Mouse (Mus musculus) heart, adult 2 months (tissue): ENCODE measurements around the gene Mcmbp. TPM values are rescaled to one million over a fixed set of nuclear protein-coding genes. Genes with fewer than 3 reads are reported as not detected.

Experiments
- DNase-seq, 2 experiments: peaks; one replicate each; pipeline ENCODE4 v3.0.0; 2021
- H3K27ac ChIP-seq: fragments of 200-600 bp; 2 replicates; pipeline ENCODE4 v1.8.1; 2022
- H3K27me3 ChIP-seq: fragments of 200-500 bp; 2 replicates; pipeline ENCODE4 v1.6.1; 2012; ENCODE audit warnings: mild to moderate bottlenecking, low read length, inconsistent platforms, mixed read lengths; ENCODE audit not compliant: control insufficient read depth, insufficient read depth
- H3K36me3 ChIP-seq: fragments of 200-500 bp; 2 replicates; pipeline ENCODE4 v1.6.1; 2012; ENCODE audit warnings: low read length, inconsistent platforms; ENCODE audit not compliant: control insufficient read depth, insufficient read depth
- H3K4me1 ChIP-seq: fragments of 200-500 bp; 2 replicates; pipeline ENCODE4 v1.6.1; 2011; ENCODE audit warnings: low read length; ENCODE audit not compliant: control insufficient read depth, insufficient read depth
- H3K4me3 ChIP-seq: fragments of 200-600 bp; 2 replicates; pipeline ENCODE4 v1.8.1; 2022
- H3K79me2 ChIP-seq: fragments of 200-500 bp; replicated peaks from 2 replicates; pipeline ENCODE4 v1.6.1; 2012; ENCODE audit warnings: mild to moderate bottlenecking, inconsistent platforms, low read length, moderate library complexity, mixed read lengths; ENCODE audit not compliant: control insufficient read depth, insufficient read depth
- H3K9ac ChIP-seq: fragments of 200-500 bp; 2 replicates; pipeline ENCODE4 v1.6.1; 2012; ENCODE audit warnings: low read depth, mild to moderate bottlenecking, control low read depth, inconsistent platforms, low read length, mixed read lengths
- CTCF ChIP-seq: fragments of 200-600 bp; IDR thresholded peaks from 2 replicates; pipeline ENCODE4 v1.8.1; 2022; ENCODE audit warnings: antibody characterized with exemption, mild to moderate bottlenecking, moderate library complexity
- EP300 ChIP-seq: fragments of 200-500 bp; IDR thresholded peaks from 2 replicates; pipeline ENCODE4 v1.6.1; 2011; ENCODE audit warnings: low read depth, low read length, control low read depth; ENCODE audit not compliant: insufficient read depth
- POLR2A ChIP-seq: fragments of 200-500 bp; IDR thresholded peaks from 2 replicates; pipeline ENCODE4 v1.6.1; 2011; ENCODE audit warnings: mild to moderate bottlenecking, low read depth, low read length, control low read depth; ENCODE audit not compliant: insufficient read depth
- WGBS: fragments of 180-500 bp; shearing (Covaris S2); methylation state at CpG from one replicate; pipeline ENCODE4 v1.1.7; 2018; 5-methylcytosine and 5-hydroxymethylcytosine counted together
- intact Hi-C: fragments of 180-260 bp; cut with DNase I; formaldehyde crosslinking; loops from one replicate; pipeline ENCODE4 v1.15.1; 2025
- polyA plus RNA-seq: library from polyadenylated mRNA; depleted of rRNA; stranded (reverse); fragments of >200 nt; gene quantifications from 2 replicates; pipeline ENCODE4 v1.2.3, GENCODE M21; 2012
- total RNA-seq, 2 experiments: library from RNA; stranded (reverse); gene quantifications; 2 replicates each; pipeline ENCODE4 v1.2.3; 2021

Gene Mcmbp
- total and polyA plus RNA-seq, 3 experiments, result 14.0 to 25.2 (median 23.7) TPM

DNA sequence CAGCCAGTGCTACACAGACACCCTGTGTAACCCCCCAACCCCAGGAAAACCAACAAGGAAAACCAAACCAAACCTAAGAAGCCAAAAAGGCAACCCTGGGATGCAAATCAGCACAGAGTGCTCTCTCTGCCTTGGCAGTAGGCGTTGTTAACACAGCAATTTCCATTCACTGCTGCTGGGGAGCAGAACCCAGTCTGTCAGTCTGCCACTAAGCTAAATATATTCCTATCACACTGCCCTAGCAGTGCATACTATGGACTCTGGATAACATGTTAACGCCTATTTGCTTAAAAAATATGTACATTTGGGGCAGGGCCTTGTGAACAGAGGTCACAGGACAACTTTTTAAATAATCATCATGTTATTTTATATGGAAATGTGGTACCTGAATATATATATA is 8.7 kb downstream of the Mcmbp start:
- TF ChIP-seq POLR2A, result no peak
- TF ChIP-seq CTCF, result no peak
- no peak for TF ChIP-seq EP300
- Histone ChIP-seq H3K79me2 (peaks cover 10% of the 10 kb centered on the region), H3K27ac (no peak overlapping the region), H3K9ac (no peak overlapping the region), H3K4me3 (no peak overlapping the region), H3K27me3 (no peaks in the 10 kb centered on the region), H3K4me1 (peaks cover 9% of the 10 kb centered on the region), H3K36me3 (peaks cover 5% of the 10 kb centered on the region)
- DNase-seq, result no peak
- intact Hi-C loops, result no loop called here
- WGBS, result 44% methylated on average over 2 of the region's 2 CpGs

DNA sequence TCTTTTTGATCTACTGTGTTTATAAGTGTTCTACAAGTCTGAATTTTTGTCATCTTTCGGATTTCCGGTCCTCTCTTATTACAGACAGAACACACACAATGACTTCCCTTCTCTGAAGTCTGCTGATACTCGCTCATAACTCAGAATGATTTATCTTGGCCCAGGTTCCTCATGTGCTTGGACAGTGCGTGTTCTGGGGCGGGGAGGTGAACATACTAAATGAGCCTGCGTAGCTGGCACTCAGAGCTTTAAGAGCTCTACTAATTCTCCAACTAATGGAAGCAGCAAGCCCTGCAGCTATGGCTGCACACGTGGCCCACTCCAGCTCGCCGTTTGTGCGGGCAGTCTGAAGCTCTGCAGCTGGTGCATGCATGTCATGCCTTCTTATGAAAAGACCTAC is 11.6 kb downstream of the Mcmbp start:
- H3K27ac ChIP-seq, result no peak overlapping the region
- intact Hi-C loops, result no loop called here
- peaks cover 10% of the 10 kb centered on the region for H3K4me1 ChIP-seq
- H3K79me2 ChIP-seq, result peaks cover 7% of the 10 kb centered on the region
- no peak overlapping the region for H3K9ac ChIP-seq
- no peak for TF ChIP-seq EP300
- TF ChIP-seq CTCF, result no peak
- no peak for TF ChIP-seq POLR2A
- H3K36me3 ChIP-seq, result peaks cover 7% of the 10 kb centered on the region
- no peaks in the 10 kb centered on the region for H3K27me3 ChIP-seq
- DNase-seq, result no peak
- WGBS, result 48% methylated on average over 10 of the region's 10 CpGs
- no peak overlapping the region for H3K4me3 ChIP-seq

DNA sequence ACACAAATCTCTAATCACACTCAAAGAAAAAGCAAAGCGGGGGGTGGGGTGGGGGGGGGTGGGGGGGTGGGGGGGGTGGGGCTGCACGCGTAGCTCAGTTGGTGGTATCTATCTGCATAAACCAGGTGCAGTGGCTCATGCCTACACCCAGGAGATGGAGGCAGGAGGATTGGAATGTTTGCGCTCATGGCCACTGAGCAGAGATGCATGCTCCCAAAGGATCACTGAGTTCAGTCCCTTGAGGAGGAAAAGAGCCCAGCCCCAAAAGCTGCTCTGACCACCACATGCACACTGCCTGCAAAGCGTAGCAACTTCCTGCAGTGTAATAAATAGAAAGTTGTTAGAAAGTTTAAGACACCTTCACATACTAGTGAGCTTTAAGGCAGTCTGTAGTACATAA is 12.6 kb downstream of the Mcmbp start:
- Histone ChIP-seq H3K9ac (no peak overlapping the region), H3K27ac (no peak overlapping the region), H3K79me2 (peaks cover 5% of the 10 kb centered on the region; the same call in 1 of the 2 replicates), H3K36me3 (peaks cover 7% of the 10 kb centered on the region), H3K4me1 (peaks cover 10% of the 10 kb centered on the region), H3K27me3 (no peaks in the 10 kb centered on the region), H3K4me3 (no peak overlapping the region)
- intact Hi-C loops, result no loop called here
- TF ChIP-seq CTCF, result no peak
- no peak for TF ChIP-seq EP300
- no peak for TF ChIP-seq POLR2A
- no peak for DNase-seq
- WGBS, result 73% methylated on average over 5 of the region's 5 CpGs

DNA sequence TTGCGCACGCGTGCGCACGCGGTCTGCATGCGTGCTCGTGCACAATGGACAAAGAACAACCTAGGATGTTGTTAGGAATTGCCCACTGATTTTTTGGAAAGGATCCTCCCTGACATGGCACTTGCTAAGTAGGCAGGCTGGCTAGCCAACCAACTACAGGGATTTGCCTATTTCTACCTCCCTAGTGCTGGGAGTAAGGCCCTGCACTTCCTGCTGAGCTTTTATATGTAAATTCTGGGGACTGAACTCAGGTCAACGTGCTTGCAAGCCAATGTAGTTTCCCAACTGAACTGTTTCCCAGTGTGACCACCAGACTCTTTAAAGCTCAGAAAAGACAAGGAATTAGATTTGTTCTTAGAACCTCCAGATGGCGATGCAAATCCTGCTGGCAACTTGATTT is 13.3 kb downstream of the Mcmbp start:
- Histone ChIP-seq H3K79me2 (peaks cover 5% of the 10 kb centered on the region; the same call in 1 of the 2 replicates), H3K4me3 (no peak overlapping the region), H3K4me1 (peaks cover 10% of the 10 kb centered on the region), H3K27me3 (no peaks in the 10 kb centered on the region), H3K36me3 (peaks cover 6% of the 10 kb centered on the region), H3K9ac (no peak overlapping the region), H3K27ac (no peak overlapping the region)
- 86% methylated on average over 10 of the region's 10 CpGs for WGBS
- DNase-seq, result no peak
- intact Hi-C loops, result no loop called here
- TF ChIP-seq POLR2A (no peak), CTCF (no peak), EP300 (no peak)

DNA sequence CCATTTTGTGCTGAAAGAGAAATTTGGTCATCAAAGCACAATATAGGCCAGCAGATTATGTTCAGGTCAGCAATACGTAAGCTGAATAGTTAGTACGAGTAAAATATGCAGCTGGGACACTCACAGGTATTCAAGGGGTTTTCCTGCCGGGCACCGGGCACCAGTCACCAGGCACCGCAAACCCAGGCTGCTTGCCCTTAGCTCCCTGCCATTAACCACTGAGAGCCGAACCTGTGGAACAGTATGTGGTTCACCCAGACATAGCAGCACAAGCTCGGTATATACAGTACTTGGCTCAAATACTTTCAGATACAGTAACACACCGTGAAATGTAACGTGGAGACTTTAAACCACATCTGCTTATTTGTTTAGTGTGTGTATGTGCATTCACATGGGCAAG is 15.1 kb downstream of the Mcmbp start:
- DNase-seq, result no peak
- no peaks in the 10 kb centered on the region for H3K27me3 ChIP-seq
- intact Hi-C loops, result no loop called here
- no peak overlapping the region for H3K4me3 ChIP-seq
- TF ChIP-seq EP300 (no peak), POLR2A (no peak), CTCF (no peak)
- 61% methylated on average over 9 of the region's 9 CpGs for WGBS
- peaks cover 2% of the 10 kb centered on the region; the same call in 1 of the 2 replicates for H3K36me3 ChIP-seq
- H3K4me1 ChIP-seq, result peaks cover 8% of the 10 kb centered on the region
- H3K27ac ChIP-seq, result peak overlapping the region; percentile 16; the same call in 1 of the 2 replicates
- H3K79me2 ChIP-seq, result peaks cover 3% of the 10 kb centered on the region; the same call in 1 of the 2 replicates
- no peak overlapping the region for H3K9ac ChIP-seq

DNA sequence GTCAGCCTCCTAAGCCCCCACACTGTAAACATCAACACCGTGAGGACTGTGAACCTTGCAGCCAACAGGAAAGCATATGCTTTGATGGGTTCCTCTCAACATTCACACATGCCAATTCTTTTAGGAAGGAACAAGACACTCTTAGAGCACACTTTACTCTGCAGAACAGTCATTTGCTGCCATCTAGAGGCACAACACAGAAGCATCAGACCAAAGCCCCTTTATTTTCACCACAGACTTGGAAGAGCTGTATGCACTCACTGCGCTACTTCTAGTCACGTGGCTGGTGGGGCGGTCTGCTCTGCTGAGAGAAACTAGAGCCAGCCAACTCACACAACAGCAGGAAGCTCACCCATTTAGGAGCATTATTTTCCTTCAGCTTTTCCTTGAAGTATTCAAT is 15.5 kb downstream of the Mcmbp start:
- Histone ChIP-seq H3K36me3 (peaks cover 2% of the 10 kb centered on the region; the same call in 1 of the 2 replicates), H3K27me3 (no peaks in the 10 kb centered on the region), H3K27ac (peak overlapping the region; percentile 16; the same call in 1 of the 2 replicates), H3K79me2 (peaks cover 3% of the 10 kb centered on the region; the same call in 1 of the 2 replicates), H3K4me3 (no peak overlapping the region), H3K4me1 (peaks cover 8% of the 10 kb centered on the region), H3K9ac (no peak overlapping the region)
- intact Hi-C loops, result no loop called here
- TF ChIP-seq EP300 (no peak), CTCF (peak; percentile 89)
- WGBS, result 8% methylated on average over 4 of the region's 4 CpGs
- DNase-seq, result peak; percentile 37 to 74

DNA sequence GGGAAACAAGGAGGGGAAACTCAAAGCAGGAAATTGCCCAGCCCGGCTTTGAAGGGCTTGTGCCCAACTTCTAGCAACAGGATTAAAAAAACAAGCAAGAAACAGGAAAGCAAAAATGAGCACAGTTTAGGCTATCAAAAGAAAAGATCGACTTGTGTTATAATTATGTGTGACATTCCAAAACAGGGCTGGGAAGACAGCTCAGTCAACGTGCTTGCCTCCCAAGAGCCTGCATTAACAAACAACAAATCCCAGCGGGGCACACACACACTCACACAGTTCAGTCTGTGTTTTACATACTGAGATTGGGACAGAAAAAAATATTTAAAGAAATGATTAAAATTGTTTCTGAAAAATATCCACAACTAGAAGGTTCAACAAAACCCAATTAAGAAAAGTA is 22.3 kb downstream of the Mcmbp start:
- H3K4me3 ChIP-seq, result no peak overlapping the region
- TF ChIP-seq EP300, result no peak
- no peak for TF ChIP-seq POLR2A
- TF ChIP-seq CTCF, result no peak
- H3K36me3 ChIP-seq, result no peaks in the 10 kb centered on the region; the same call in none of the 2 replicates
- WGBS, result 44% methylated on average over 4 of the region's 4 CpGs
- H3K27ac ChIP-seq, result no peak overlapping the region
- H3K79me2 ChIP-seq, result no peaks in the 10 kb centered on the region
- intact Hi-C loops, result no loop called here
- no peaks in the 10 kb centered on the region for H3K4me1 ChIP-seq
- no peak for DNase-seq
- H3K27me3 ChIP-seq, result no peaks in the 10 kb centered on the region
- no peak overlapping the region for H3K9ac ChIP-seq
